Mouse (Mus musculus) erythroblast, embryonic 14.5 days (primary cell): ENCODE measurements around the gene Eva1a. TPM values are rescaled to one million over a fixed set of nuclear protein-coding genes. Genes with fewer than 3 reads are reported as not detected.

ENCODE experiments used
- H3K27me3 ChIP-seq: 2 replicates; pipeline ENCODE4 v1.6.1; 2012; ENCODE audit warnings: inconsistent platforms; ENCODE audit not compliant: control insufficient read depth
- H3K36me3 ChIP-seq: 2 replicates; pipeline ENCODE4 v1.6.1; 2012; ENCODE audit warnings: mild to moderate bottlenecking, inconsistent platforms; ENCODE audit not compliant: control insufficient read depth
- H3K4me1 ChIP-seq: 2 replicates; pipeline ENCODE4 v1.6.1; 2012; ENCODE audit warnings: inconsistent platforms; ENCODE audit not compliant: control insufficient read depth
- H3K4me3 ChIP-seq: replicated peaks from 2 replicates; pipeline ENCODE3; 2012; ENCODE audit warnings: moderate library complexity, mild to moderate bottlenecking, inconsistent platforms
- H3K9me3 ChIP-seq: 2 replicates; pipeline ENCODE4 v1.6.1; 2012; ENCODE audit warnings: low read length, inconsistent platforms, mixed read lengths; ENCODE audit not compliant: control insufficient read depth
- GATA1 ChIP-seq: IDR thresholded peaks from 2 replicates; pipeline ENCODE4 v1.6.1; 2012; ENCODE audit warnings: low read length, inconsistent platforms, mixed read lengths
- TAL1 ChIP-seq: IDR thresholded peaks from 3 replicates; pipeline ENCODE4 v1.6.1; 2012; ENCODE audit warnings: low read length, inconsistent platforms, mixed read lengths
- polyA plus RNA-seq: library from polyadenylated mRNA; stranded (reverse); fragments of >175 nt; gene quantifications from 2 replicates; pipeline ENCODE4 v1.2.3, GENCODE M21; 2012

The Eva1a gene
- polyA plus RNA-seq, 1 experiment, result 0.05 TPM

DNA sequence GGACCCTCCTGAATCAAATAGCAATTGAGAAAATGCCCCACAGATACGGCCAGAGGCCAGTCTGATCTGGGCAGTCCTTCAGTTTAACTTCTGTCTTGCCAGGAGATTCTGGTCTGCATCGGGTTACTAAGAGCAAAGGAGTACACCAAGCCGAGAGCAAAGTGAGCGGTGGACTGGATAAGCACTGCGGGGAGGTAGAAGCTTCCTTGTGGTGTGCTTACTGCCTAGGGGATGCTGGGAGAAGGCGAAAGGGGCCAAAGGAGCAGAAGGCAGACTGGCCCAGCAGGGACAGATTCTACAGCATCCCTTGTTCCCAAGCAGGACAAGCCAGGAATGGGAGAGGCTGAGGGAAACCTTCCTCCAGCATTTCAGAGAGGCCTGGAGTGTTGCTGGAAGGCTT lies 42.8 kb downstream of the Eva1a start:
- Histone ChIP-seq H3K4me3 (no peak overlapping the region), H3K27me3 (no peaks in the 10 kb centered on the region), H3K4me1 (no peaks in the 10 kb centered on the region), H3K36me3 (no peaks in the 10 kb centered on the region), H3K9me3 (no peaks in the 10 kb centered on the region)
- TF ChIP-seq GATA1 (no peak), TAL1 (no peak)

DNA sequence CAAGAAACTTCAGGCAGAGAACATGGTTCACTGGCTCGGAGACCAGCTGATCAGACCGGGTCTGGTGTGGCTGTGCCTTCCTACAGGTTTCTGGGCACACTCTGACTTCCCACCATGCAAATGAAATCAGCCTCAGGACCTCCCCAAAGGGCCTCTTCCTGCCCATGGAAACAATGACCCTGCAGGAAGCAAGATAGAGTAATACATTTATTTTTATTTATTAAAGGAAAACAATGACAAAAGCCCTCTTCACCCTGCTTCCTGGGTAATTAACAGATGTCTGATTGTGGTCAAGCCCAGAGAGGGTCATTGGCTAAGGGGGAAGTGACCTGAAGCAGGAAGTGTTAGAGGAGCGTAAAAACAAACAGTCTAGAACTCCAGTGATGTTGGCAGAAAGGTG lies 43.4 kb downstream of the Eva1a start:
- Histone ChIP-seq H3K36me3 (no peaks in the 10 kb centered on the region), H3K4me3 (no peak overlapping the region), H3K9me3 (no peaks in the 10 kb centered on the region), H3K4me1 (no peaks in the 10 kb centered on the region), H3K27me3 (no peaks in the 10 kb centered on the region)
- TF ChIP-seq TAL1 (no peak), GATA1 (no peak)

DNA sequence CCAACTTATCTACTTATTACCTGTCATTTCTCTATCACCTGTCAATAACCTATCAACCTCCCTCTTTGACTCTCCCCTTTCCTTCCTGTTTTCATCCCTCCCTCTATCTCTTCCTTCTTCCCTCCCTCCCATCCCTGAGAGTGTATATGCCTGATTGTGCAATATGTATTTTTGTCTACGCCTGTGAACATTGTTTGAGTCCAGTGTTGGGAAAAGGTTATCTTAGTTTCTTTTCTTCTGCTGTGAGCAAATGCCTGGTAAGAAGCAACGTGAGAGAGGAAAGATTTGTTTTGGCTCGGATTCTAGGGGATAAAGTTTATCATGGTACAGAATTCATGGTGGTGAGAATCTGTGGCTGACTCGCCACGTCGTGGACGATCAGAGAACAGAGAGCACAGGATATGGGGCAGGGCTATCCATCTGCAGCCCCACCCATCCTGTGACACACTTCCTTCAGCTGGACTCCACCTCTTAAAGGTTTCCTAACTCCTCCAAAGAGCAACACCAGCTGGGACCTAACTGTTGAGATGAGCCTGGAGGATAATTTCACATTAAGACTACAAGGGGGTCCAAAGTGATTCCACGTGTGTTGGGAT lies 44.6 kb downstream of the Eva1a start:
- H3K4me1 ChIP-seq, result no peaks in the 10 kb centered on the region
- no peaks in the 10 kb centered on the region for H3K9me3 ChIP-seq
- H3K27me3 ChIP-seq, result no peaks in the 10 kb centered on the region
- TF ChIP-seq TAL1, result no peak
- TF ChIP-seq GATA1, result no peak
- H3K4me3 ChIP-seq, result no peak overlapping the region
- no peaks in the 10 kb centered on the region for H3K36me3 ChIP-seq

DNA sequence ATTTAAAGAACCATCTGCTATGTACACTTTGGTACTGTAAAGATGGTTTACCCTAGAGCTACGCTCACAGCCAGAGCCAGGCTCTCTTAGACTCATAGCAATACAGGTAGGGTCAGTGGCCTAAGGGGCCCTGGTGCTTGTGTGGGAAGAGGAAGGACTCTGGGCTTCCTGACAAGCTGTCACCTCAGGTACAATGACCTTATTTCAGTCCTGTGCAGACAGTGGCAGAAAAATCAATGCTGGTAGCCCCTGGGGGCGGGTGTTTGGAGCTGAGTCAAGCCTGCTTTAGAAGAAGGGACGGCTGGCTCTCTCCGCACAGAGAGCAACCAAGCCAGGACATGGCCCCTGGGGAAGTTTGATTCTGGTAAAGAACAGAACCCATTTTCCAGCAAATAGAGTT lies 47.3 kb downstream of the Eva1a start:
- Histone ChIP-seq H3K9me3 (no peaks in the 10 kb centered on the region), H3K4me1 (no peaks in the 10 kb centered on the region), H3K27me3 (peaks cover 6% of the 10 kb centered on the region), H3K4me3 (no peak overlapping the region), H3K36me3 (no peaks in the 10 kb centered on the region)
- no peak for TF ChIP-seq GATA1
- TF ChIP-seq TAL1, result no peak

DNA sequence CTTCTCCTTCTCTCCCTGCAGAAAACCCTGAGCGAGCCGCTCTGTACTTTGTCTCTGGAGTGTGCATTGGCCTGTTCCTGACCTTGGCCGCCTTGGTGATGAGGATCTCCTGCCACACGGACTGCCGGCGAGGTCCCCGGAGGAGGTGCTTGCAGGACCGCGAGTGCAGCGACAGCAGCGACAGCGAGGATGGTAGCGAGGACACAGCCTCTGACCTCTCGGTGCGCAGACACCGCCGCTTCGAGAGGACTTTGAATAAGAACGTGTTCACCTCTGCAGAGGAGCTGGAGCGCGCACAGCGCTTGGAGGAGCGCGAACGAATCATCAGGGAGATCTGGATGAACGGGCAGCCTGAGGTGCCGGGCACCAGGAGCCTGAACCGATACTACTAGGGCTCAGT lies 50.9 kb downstream of the Eva1a start:
- Histone ChIP-seq H3K27me3 (peaks cover 6% of the 10 kb centered on the region), H3K4me3 (no peak overlapping the region), H3K9me3 (no peaks in the 10 kb centered on the region), H3K36me3 (no peaks in the 10 kb centered on the region), H3K4me1 (no peaks in the 10 kb centered on the region)
- TF ChIP-seq TAL1, result no peak
- no peak for TF ChIP-seq GATA1

DNA sequence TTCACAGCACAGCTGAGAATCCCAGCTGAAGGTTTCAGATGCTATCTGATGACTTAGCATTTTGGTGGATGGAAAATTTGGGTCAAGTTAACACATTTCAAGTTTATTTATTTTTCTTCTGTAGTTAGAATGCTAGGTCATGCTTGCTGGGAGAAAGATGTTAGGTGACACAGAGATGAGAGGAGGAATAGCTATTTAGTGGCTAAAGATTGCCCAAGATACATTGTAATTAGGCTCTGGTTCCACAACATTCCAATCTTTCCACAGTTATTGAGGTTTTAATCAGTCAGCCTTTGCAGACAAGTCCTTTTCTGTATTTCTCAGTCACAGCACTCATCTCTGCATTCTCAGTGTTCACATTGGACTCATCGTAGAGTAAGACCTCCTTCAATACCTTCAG lies 56.9 kb downstream of the Eva1a start:
- TF ChIP-seq GATA1 (no peak), TAL1 (no peak)
- no peak overlapping the region for H3K4me3 ChIP-seq
- H3K36me3 ChIP-seq, result no peaks in the 10 kb centered on the region

DNA sequence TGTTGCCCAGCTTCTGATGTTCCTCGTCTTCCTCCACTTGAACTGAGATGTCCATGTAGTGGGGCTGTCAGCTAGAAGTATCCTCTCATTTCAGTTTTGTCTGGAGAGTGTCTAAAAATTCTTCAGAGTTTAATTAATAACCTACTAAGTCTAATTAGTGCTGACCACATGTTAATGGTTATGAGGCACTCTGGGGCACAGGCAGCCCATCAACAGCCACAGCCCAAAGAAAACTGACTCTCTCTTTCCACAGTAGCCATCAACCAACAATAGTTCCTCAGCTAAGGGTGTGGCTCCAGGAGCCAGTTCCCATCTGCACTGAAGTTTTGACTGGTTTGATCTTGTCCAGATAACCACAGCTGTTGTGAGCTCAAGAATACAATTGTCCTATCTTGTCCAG lies 57.6 kb downstream of the Eva1a start:
- H3K9me3 ChIP-seq, result peaks cover 3% of the 10 kb centered on the region; the same call in 1 of the 2 replicates
- H3K27me3 ChIP-seq, result no peaks in the 10 kb centered on the region
- H3K36me3 ChIP-seq, result no peaks in the 10 kb centered on the region
- TF ChIP-seq TAL1 (no peak), GATA1 (no peak)
- no peaks in the 10 kb centered on the region for H3K4me1 ChIP-seq
- no peak overlapping the region for H3K4me3 ChIP-seq

More for the DNA sequence above, 56.9 kb downstream of the Eva1a start:
- Histone ChIP-seq H3K4me1 (no peaks in the 10 kb centered on the region), H3K27me3 (no peaks in the 10 kb centered on the region), H3K9me3 (peaks cover 3% of the 10 kb centered on the region; the same call in 1 of the 2 replicates)

DNA sequence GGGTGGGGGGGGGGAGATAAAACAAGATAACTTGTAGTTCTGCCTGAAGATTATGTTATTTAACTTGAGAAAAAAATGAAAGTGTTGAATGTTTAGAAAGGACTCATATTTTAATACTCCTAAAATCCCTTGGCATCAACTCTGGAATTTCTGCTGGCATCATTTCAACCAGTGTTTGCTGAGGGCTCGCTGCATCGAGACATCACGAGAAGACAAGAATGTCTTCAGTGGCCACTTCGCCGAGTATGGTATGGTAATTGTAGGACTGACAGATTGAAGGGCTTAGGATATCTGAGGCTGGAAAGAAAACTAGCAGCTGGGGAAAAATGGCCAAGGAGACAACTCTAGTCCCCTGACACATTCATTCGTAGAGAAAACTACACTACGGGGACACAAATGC lies 69.6 kb downstream of the Eva1a start:
- Histone ChIP-seq H3K36me3 (no peaks in the 10 kb centered on the region), H3K27me3 (no peaks in the 10 kb centered on the region), H3K4me3 (no peak overlapping the region), H3K9me3 (no peaks in the 10 kb centered on the region), H3K4me1 (no peaks in the 10 kb centered on the region)
- TF ChIP-seq TAL1, result no peak
- TF ChIP-seq GATA1, result no peak

DNA sequence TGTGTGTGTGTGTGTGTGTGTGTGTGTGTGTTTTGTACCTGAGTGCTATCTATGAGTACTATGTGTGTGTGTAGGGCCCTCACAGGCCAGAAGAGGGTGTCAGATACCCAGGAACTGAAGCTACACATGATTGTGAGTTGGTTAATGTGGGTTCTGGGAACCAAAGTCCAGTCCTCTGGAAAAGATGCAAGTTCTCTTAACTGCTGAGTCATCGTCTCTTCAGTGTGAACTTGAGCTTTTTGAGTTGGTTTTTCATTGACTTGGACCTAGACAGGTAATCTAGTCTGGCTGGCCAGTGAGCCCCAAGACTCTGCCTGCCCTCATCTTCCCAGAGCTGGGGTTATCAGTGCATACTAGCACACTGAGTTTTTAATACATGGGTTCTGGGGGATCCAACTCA lies 70.3 kb downstream of the Eva1a start:
- Histone ChIP-seq H3K27me3 (no peaks in the 10 kb centered on the region), H3K9me3 (no peaks in the 10 kb centered on the region), H3K36me3 (no peaks in the 10 kb centered on the region), H3K4me3 (no peak overlapping the region), H3K4me1 (no peaks in the 10 kb centered on the region)
- no peak for TF ChIP-seq GATA1
- TF ChIP-seq TAL1, result no peak

DNA sequence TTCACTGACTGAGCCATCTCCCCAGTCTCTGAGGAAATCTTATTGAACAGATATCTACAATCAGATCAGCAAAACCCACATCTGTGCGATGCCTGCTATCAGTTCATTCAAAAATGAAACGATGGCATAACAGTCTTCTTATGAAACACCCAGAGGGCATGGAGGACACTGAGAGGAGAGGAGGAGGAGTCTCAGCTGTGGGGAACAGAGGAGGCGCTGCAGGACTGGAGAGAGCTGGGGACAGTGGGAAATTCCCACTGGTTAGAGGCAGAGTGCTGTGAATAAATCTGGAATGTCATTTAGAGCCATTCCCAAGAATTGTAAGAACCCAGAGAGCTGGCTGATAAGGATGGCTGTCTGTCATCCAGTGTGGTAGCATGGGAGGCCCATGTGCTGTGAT lies 70.7 kb downstream of the Eva1a start:
- H3K27me3 ChIP-seq, result no peaks in the 10 kb centered on the region
- H3K9me3 ChIP-seq, result no peaks in the 10 kb centered on the region
- TF ChIP-seq TAL1 (no peak), GATA1 (no peak)
- no peak overlapping the region for H3K4me3 ChIP-seq
- H3K4me1 ChIP-seq, result no peaks in the 10 kb centered on the region
- H3K36me3 ChIP-seq, result no peaks in the 10 kb centered on the region
